Mouse (Mus musculus) stomach, postnatal 0 days (tissue): ENCODE results near the gene Mrtfb. TPM values are rescaled to one million over a fixed set of nuclear protein-coding genes. Genes with fewer than 3 reads are reported as not detected.

ENCODE experiments used
- ATAC-seq: fragments of 200-750 bp; cut with Nextera tagmentation; 2 replicates; pipeline ENCODE4 v1.8.0; 2017; ENCODE audit not compliant: low FRiP score, low TSS enrichment
- DNase-seq: peaks from one replicate; pipeline ENCODE4 v3.0.0-alpha.2; 2016; ENCODE audit warnings: low spot score
- H3K27ac ChIP-seq: fragments of 300-500 bp; sonication (generic); replicated peaks from 2 replicates; pipeline ENCODE4 v1.5.1; 2014; ENCODE audit warnings: mild to moderate bottlenecking, control low read depth
- H3K27me3 ChIP-seq: fragments of 300-500 bp; sonication (generic); 2 replicates; pipeline ENCODE4 v1.6.1; 2014; ENCODE audit warnings: low read length; ENCODE audit not compliant: control insufficient read depth, insufficient read depth
- H3K36me3 ChIP-seq: fragments of 300-500 bp; sonication (generic); 2 replicates; pipeline ENCODE4 v1.6.1; 2014; ENCODE audit warnings: low read length, mixed read lengths; ENCODE audit not compliant: control insufficient read depth, insufficient read depth
- H3K4me1 ChIP-seq: fragments of 300-500 bp; sonication (generic); replicated peaks from 2 replicates; pipeline ENCODE4 v1.6.1; 2014; ENCODE audit warnings: antibody characterized with exemption; ENCODE audit not compliant: control insufficient read depth, insufficient read depth
- H3K4me2 ChIP-seq: fragments of 300-500 bp; sonication (generic); replicated peaks from 2 replicates; pipeline ENCODE4 v1.6.1; 2014; ENCODE audit warnings: low read depth, mild to moderate bottlenecking, control low read depth, moderate library complexity
- H3K4me3 ChIP-seq: fragments of 300-500 bp; sonication (generic); 2 replicates; pipeline ENCODE4 v1.5.1; 2014; ENCODE audit warnings: low read depth, low read length, control low read depth
- H3K9ac ChIP-seq: fragments of 300-500 bp; sonication (generic); 2 replicates; pipeline ENCODE4 v1.6.1; 2014; ENCODE audit warnings: mild to moderate bottlenecking, low read length, control low read depth, mixed read lengths
- H3K9me3 ChIP-seq: fragments of 300-500 bp; sonication (generic); 2 replicates; pipeline ENCODE4 v1.6.1; 2016; ENCODE audit warnings: low read length; ENCODE audit not compliant: control insufficient read depth
- CTCF ChIP-seq: IDR thresholded peaks from 2 replicates; pipeline ENCODE4 v1.5.1; 2016; ENCODE audit warnings: antibody characterized with exemption, low read depth, mild to moderate bottlenecking, moderate library complexity
- EP300 ChIP-seq: optimal IDR thresholded peaks from 2 replicates; pipeline ENCODE3; 2016; ENCODE audit warnings: antibody characterized with exemption
- WGBS: fragments of 180-500 bp; shearing (Covaris S2); extraction: QIAGEN DNeasy Blood & Tissue Kit; methylation state at CpG from one replicate; pipeline ENCODE4 v1.1.7; 2014; 5-methylcytosine and 5-hydroxymethylcytosine counted together
- polyA plus RNA-seq: library from polyadenylated mRNA; unstranded; fragments of >200 nt; fragmentation: Nextera tagmentation; extraction: Ambion mirVana; gene quantifications from 2 replicates; pipeline ENCODE4 v1.2.1, GENCODE M21; 2015

Mrtfb gene
- polyA plus RNA-seq, 1 experiment from 2014 or later = 12.5 TPM

DNA sequence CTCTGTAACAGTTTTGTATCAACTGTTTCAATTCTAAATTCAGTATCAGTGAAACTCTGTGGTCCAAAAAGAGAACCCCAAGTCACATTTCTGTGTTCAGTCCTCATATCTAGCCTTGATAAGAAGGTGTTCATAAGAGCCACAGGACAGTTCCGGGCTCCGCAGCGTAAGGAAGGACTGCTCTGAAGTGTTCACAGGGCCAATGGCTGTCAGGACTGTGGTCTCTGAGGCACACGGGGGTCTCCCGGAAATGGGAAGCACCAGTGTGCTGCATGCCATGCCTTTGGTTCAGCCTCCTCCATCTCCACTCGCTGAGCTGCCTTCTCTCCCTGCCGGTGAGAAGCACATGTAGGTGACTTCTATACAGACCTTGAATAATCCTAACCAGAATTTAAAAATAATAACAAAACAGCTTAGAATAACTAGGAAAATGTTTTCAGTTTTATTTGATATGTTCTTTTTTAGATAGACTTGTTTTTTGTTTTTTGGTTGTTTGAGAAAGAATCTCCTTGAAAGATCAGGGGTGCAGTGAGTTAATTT, 120.7 kb downstream of the Mrtfb start:
- no peaks in the 10 kb centered on the region for H3K27me3 ChIP-seq
- H3K4me2 ChIP-seq = no peak overlapping the region
- no peaks in the 10 kb centered on the region for H3K36me3 ChIP-seq
- no peak overlapping the region for H3K9ac ChIP-seq
- TF ChIP-seq CTCF = no peak
- TF ChIP-seq EP300 = no peak
- H3K9me3 ChIP-seq = no peaks in the 10 kb centered on the region
- DNase-seq (no peak), ATAC-seq (no peak)
- no peak overlapping the region for H3K4me3 ChIP-seq
- WGBS = 83% methylated on average over 7 of the region's 7 CpGs
- H3K27ac ChIP-seq = 0 out of 2 replicates have a peak overlapping the region, but pooled peaks have one; percentile 1
- H3K4me1 ChIP-seq = no peaks in the 10 kb centered on the region

DNA sequence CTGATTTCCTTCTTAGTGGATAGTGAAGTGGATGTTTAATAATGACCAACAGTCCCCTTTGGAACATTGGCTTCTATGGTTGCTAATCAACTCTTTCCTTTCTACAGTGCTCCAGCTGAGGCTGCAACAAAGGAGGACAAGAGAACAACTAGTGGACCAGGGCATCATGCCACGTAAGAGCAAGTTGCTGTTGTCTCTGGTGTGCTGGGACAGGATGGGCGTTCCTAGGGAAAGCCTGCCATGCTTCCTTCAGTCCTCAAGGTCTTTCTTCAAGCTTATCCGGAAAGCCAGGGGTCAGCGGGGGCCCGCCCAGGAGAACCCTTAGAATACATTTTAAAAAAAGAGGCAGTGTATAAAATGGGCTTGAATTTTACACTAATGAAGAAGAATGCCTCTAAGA, 121.9 kb downstream of the Mrtfb start:
- H3K4me2 ChIP-seq = no peak overlapping the region
- H3K4me1 ChIP-seq = no peaks in the 10 kb centered on the region
- no peak overlapping the region for H3K4me3 ChIP-seq
- no peaks in the 10 kb centered on the region for H3K36me3 ChIP-seq
- DNase-seq (no peak), ATAC-seq (peak; percentile 51; the same call in 1 of the 2 replicates)
- no peaks in the 10 kb centered on the region for H3K9me3 ChIP-seq
- no peak overlapping the region for H3K9ac ChIP-seq
- 80% methylated on average over 5 of the region's 5 CpGs for WGBS
- peak overlapping the region; percentile 20; the same call in 1 of the 2 replicates for H3K27ac ChIP-seq
- H3K27me3 ChIP-seq = no peaks in the 10 kb centered on the region
- TF ChIP-seq EP300 (no peak), CTCF (no peak)

DNA sequence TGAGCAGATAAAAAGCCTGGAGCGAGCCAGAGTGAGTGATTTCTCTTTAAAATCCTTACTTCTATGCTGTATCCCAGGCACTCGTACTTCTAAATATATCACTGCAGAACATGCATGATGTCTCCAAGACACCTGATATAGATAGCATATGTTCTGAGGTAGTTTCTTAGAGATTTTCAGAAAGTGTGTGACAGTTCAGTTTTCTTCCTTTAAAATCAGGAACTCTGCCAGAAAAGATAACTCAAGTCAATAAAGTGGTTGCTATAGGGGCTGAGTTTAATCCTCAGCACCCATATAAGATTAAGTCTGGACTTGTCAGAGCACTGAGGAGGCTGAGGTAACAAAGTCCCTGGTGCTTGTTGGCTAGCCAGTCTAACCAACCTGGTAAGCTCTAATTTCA, 123.6 kb downstream of the Mrtfb start:
- Histone ChIP-seq H3K4me3 (no peak overlapping the region), H3K9me3 (no peaks in the 10 kb centered on the region), H3K4me1 (no peaks in the 10 kb centered on the region), H3K36me3 (0 out of 2 replicates have a peak, but pooled peaks cover 6% of the 10 kb centered on the region), H3K9ac (no peak overlapping the region), H3K27ac (no peak overlapping the region), H3K4me2 (no peak overlapping the region), H3K27me3 (no peaks in the 10 kb centered on the region)
- 60% methylated on average over 2 of the region's 2 CpGs for WGBS
- no peak for ATAC-seq
- no peak for TF ChIP-seq CTCF
- no peak for TF ChIP-seq EP300
- DNase-seq = no peak

DNA sequence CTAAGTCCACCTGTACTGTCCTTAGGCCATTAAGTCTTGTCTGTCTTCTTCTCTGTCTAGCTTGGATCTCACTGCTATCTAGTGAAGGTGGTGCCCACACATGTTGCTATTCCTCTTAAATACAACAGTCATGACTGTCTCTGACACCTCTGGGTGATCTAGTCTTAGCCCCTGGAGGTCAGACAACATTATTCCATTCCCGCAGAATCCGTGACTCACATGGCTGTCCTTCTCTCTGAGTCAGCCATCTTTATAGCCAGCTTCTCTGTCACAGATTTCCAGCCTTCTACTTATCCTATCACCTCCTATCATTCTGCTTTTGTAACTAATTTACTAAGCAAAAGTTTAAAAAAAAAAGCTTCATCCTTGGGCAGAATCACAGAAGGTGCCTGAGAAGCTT, 125.5 kb downstream of the Mrtfb start:
- H3K27me3 ChIP-seq = no peaks in the 10 kb centered on the region
- ATAC-seq (no peak), DNase-seq (no peak)
- H3K36me3 ChIP-seq = 0 out of 2 replicates have a peak, but pooled peaks cover 8% of the 10 kb centered on the region
- no peak overlapping the region for H3K4me2 ChIP-seq
- no peaks in the 10 kb centered on the region for H3K9me3 ChIP-seq
- no peaks in the 10 kb centered on the region for H3K4me1 ChIP-seq
- no peak overlapping the region for H3K9ac ChIP-seq
- H3K4me3 ChIP-seq = no peak overlapping the region
- TF ChIP-seq EP300 (no peak), CTCF (no peak)
- 98% methylated on average over 2 of the region's 2 CpGs for WGBS
- no peak overlapping the region for H3K27ac ChIP-seq

DNA sequence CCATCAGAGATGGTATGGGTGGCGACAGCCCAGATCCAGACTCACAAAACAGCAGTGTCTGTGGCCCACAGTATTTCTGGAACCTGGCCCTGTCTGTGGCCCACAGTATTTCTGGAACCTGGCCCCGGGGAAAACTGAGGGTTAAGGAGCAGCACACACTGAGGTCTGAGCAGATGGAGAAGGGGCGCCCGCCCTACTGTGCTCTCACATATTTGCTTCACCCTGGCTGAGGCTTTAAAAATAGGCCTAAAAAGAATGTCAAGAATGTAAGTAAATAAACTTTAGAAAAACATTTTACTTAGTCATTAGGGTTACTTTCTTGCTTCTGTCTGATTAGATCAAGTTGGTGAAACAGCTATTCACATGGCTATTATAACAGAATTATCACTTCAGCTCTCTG, 131.0 kb downstream of the Mrtfb start:
- 82% methylated on average over 4 of the region's 4 CpGs for WGBS
- Histone ChIP-seq H3K9ac (no peak overlapping the region), H3K9me3 (no peaks in the 10 kb centered on the region), H3K36me3 (0 out of 2 replicates have a peak, but pooled peaks cover 8% of the 10 kb centered on the region), H3K27me3 (no peaks in the 10 kb centered on the region), H3K4me1 (no peaks in the 10 kb centered on the region), H3K4me3 (no peak overlapping the region), H3K27ac (no peak overlapping the region), H3K4me2 (no peak overlapping the region)
- DNase-seq (no peak), ATAC-seq (no peak)
- no peak for TF ChIP-seq CTCF
- no peak for TF ChIP-seq EP300

DNA sequence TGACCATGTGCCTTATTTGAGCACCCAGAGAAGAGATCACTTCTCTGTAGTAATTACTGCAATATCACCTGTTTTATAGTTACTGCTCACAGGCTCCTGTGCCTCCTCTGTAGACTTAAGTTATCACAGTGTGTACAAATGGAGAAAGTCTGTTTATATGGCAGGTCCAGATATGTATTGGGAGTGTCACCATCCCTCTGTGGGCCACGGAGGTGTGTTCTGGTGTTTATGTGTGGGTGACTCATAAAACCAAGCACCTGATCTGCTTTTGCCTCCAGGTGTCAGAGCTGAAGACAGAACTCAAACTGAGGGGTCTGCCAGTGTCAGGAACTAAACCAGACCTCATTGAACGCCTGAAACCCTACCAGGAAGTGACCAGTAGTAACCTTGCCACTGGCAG, 144.1 kb downstream of the Mrtfb start:
- H3K36me3 ChIP-seq = peaks cover 32% of the 10 kb centered on the region
- no peak overlapping the region for H3K27ac ChIP-seq
- H3K4me2 ChIP-seq = no peak overlapping the region
- no peak overlapping the region for H3K4me3 ChIP-seq
- DNase-seq (peak; percentile 60), ATAC-seq (peak; percentile 95)
- TF ChIP-seq EP300 (no peak), CTCF (no peak)
- WGBS = 52% methylated on average over 2 of the region's 2 CpGs
- no peaks in the 10 kb centered on the region for H3K9me3 ChIP-seq
- no peaks in the 10 kb centered on the region for H3K27me3 ChIP-seq
- no peak overlapping the region for H3K9ac ChIP-seq
- H3K4me1 ChIP-seq = no peaks in the 10 kb centered on the region
